Mouse (Mus musculus): ENCODE data around the gene Il13.

DNA sequence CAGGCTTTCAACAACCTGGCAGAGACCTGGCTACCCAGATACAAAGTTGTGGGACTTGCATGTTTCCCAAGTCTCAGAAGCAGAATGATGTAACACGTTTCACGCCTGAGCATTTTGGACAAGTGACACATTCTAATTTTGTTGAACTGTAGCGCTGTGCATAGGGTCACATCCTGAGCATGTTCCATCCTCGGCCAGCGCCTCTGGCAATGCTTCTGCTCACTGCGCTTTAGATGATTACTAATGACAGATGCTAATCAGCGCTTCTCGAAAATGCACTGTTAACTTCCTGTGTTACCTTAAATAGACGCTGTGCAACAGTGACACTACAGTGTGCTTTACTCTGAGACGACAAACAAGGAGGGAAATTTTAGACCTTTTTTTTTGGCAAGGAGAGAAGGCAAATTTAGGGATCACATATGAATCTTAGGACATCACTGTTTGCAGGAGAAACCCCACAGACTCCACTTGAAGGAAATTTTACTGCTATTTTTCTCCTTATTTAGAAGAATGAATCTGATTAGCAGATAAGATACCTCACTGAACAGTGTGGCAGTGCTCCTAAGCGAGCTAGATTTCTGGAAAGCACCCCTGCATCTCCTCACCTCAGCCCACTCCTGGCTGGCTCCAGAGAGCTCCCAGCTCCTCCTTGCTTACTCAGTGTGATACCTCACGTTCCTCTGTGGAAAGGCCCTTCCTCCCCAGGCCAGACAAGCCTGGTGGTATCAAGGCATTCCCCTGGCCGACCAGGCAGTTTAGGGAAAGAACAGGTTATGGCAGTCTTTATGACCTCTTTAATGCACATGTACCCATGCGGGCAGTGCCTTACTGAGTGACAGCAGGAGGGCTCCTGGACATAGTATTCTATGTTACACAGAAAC lies 28.5 kb upstream of the Il13 start:
- no peak for TF ChIP-seq POLR2A (IDR thresholded peaks at IDR 0.05; ENCODE audit: borderline replicate concordance, control insufficient read depth, low read depth, low read length)
- no peak for TF ChIP-seq CTCF (IDR thresholded peaks at IDR 0.05; ENCODE audit: control insufficient read depth, insufficient read depth, low read length)
